Comparison of ENCODE assay signal across 12 mouse cellular contexts in genomic region chr4:125696182-125696939, GRCm38 (mm10).
DNase-seq lines count a peak whose midpoint lies in the region; ATAC-seq and TF ChIP-seq lines count a peak whose summit lies in the region.
"Had no signal": no experiment of that assay in that cellular context is flagged by ENCODE, and none has a peak within 500 bp of the region (broad histone marks: within the 10 kb centered on the region; RNA-seq: fewer than 3 reads in every experiment).

No protein-coding gene starts in this region.

- TF ChIP-seq CTCF in hindbrain, postnatal 0 days (IDR thresholded peaks at IDR 0.05; ENCODE audit: low read depth): no peak

- WGBS in embryonic facial prominence, embryonic 13.5 days: 18% methylated on average over 18 of the region's 18 CpGs
- 15% methylated on average over 18 of the region's 18 CpGs for WGBS in hindbrain, postnatal 0 days

- 0 out of 2 replicates have a peak, but pooled peaks have one; percentile 21 for ATAC-seq in embryonic facial prominence, embryonic 13.5 days (ENCODE audit: insufficient number of reproducible peaks, insufficient read depth, low FRiP score, low TSS enrichment, low read depth)
- peak; percentile 82 for ATAC-seq in hindbrain, postnatal 0 days

- no peak overlapping the region for H3K9ac ChIP-seq in embryonic facial prominence, embryonic 13.5 days
- H3K9ac ChIP-seq in hindbrain, postnatal 0 days (replicated peaks; ENCODE audit: low read length): no peak overlapping the region
- H3K9ac ChIP-seq: liver, embryonic 15.5 days had no signal

- peaks cover 53% of the 10 kb centered on the region for H3K4me1 ChIP-seq in embryonic facial prominence, embryonic 13.5 days
- H3K4me1 ChIP-seq in hindbrain, postnatal 0 days (ENCODE audit: insufficient read depth, low read length): 0 out of 2 replicates have a peak, but pooled peaks cover 8% of the 10 kb centered on the region
- H3K4me1 ChIP-seq: liver, embryonic 15.5 days had no signal

- DNase-seq in left cerebral cortex, postnatal 25 days (ENCODE audit: low spot score in 2 of 2): peak; percentile 18 to 39
- DNase-seq in left cerebral cortex, adult 11 months (ENCODE audit: low spot score): no peak
- peak; percentile 55 for DNase-seq in hindbrain, postnatal 0 days (ENCODE audit: low spot score)
- DNase-seq in retina, postnatal 1 day: peak; percentile 81
- DNase-seq in cerebellum, adult 18-20 months: no peak
- DNase-seq in thymus, postnatal 36 days: no peak
- no peak for DNase-seq in lung, postnatal 10 days
- DNase-seq: gastrocnemius, postnatal 10 days; heart, postnatal 14 days had no signal

- no peaks in the 10 kb centered on the region for H3K36me3 ChIP-seq in embryonic facial prominence, embryonic 13.5 days
- H3K36me3 ChIP-seq in hindbrain, postnatal 0 days (ENCODE audit: insufficient read depth, low read length): no peaks in the 10 kb centered on the region
- H3K36me3 ChIP-seq: liver, embryonic 15.5 days had no signal

- no peak overlapping the region for H3K4me2 ChIP-seq in embryonic facial prominence, embryonic 13.5 days
- no peak overlapping the region for H3K4me2 ChIP-seq in hindbrain, postnatal 0 days (ENCODE audit: low read depth, low read length)
- H3K4me2 ChIP-seq: liver, embryonic 15.5 days had no signal

- H3K27ac ChIP-seq in embryonic facial prominence, embryonic 13.5 days: no peak overlapping the region
- H3K27ac ChIP-seq in hindbrain, postnatal 0 days: no peak overlapping the region
- H3K27ac ChIP-seq: layer of hippocampus, adult 2 months; liver, embryonic 15.5 days had no signal

- H3K4me3 ChIP-seq in embryonic facial prominence, embryonic 13.5 days: no peak overlapping the region
- H3K4me3 ChIP-seq in hindbrain, postnatal 0 days (ENCODE audit: low read length): no peak overlapping the region
- H3K4me3 ChIP-seq: layer of hippocampus, adult 2 months; liver, embryonic 15.5 days had no signal

- peaks cover 32% of the 10 kb centered on the region for H3K27me3 ChIP-seq in embryonic facial prominence, embryonic 13.5 days
- no peaks in the 10 kb centered on the region for H3K27me3 ChIP-seq in hindbrain, postnatal 0 days (ENCODE audit: insufficient read depth, low read length)

- H3K9me3 ChIP-seq in embryonic facial prominence, embryonic 13.5 days: no peaks in the 10 kb centered on the region
- no peaks in the 10 kb centered on the region for H3K9me3 ChIP-seq in hindbrain, postnatal 0 days (ENCODE audit: low read length)
- H3K9me3 ChIP-seq: liver, embryonic 15.5 days had no signal

- intact Hi-C loops in left cerebral cortex, postnatal 25 days (cut with DNase I): no loop called here

Comparison
In these comparisons a context has a peak if more than half of its experiments do, and no peak if none do; other contexts are left out.
1. DNase-seq: peak in left cerebral cortex, postnatal 25 days (2 of 2), hindbrain, postnatal 0 days (single experiment) and retina, postnatal 1 day (single experiment); none in left cerebral cortex, adult 11 months (single experiment), cerebellum, adult 18-20 months (0 of 2), thymus, postnatal 36 days (0 of 2) and lung, postnatal 10 days (single experiment).